12 mouse cellular contexts compared by ENCODE assay signal in the genomic region with DNA sequence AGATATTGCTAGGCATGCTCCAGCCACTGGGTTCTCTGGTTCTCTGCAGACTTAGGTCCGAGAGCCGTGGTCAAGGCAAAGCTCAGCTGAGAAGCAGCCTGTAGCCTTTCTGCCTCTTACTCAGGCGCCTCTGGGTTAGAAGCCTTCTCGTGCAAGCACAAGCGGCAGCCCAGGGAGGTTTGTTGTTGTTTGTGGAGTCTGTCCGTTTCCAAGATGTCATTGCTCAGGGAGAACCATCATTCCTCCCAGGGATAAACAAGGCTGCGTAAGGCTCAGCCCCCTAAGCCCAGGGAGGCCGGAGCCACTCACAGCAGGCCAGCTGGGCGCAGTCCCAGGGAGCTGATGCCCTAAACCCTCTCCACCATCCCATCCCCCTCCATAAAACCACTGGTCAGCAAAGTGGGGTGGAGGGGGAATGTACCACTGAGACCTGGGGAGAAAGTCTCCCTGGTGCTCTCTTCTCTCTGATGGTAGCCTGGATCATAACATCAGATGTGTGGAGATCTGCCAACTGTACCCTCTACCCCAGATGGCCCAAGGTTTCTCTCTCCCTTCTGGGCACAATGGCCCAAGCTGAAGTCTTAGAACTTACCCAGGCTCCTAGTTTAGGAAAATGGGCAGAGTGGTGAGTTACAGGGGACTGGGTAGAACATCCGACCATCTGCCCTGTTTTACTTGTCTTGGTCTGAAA.
DNase-seq lines count a peak whose midpoint lies in the region; ATAC-seq and TF ChIP-seq lines count a peak whose summit lies in the region.
"Had no signal": no experiment of that assay in that cellular context is flagged by ENCODE, and none has a peak within 500 bp of the region (broad histone marks: within the 10 kb centered on the region; RNA-seq: fewer than 3 reads in every experiment).

No protein-coding gene starts in this region.

- DNase-seq in heart, adult 2 months, result no peak
- peak; percentile 37 to 41 for DNase-seq in cerebellum, postnatal 25 days
- DNase-seq in hindbrain, embryonic 10.5 days (ENCODE audit: low spot score), result no peak
- DNase-seq in midbrain, embryonic 14.5 days, result no peak
- DNase-seq in urinary bladder, postnatal 4 days (ENCODE audit: low spot score in 2 of 2), result no peak
- no peak for DNase-seq in embryo, embryonic 11 days
- DNase-seq: heart, postnatal 14 days; right cerebral cortex, postnatal 14 days; thymus, postnatal 14 days had no signal

- H3K27me3 ChIP-seq in heart, embryonic 13.5 days (replicated peaks), result peaks cover 61% of the 10 kb centered on the region
- H3K27me3 ChIP-seq in heart, adult 2 months (ENCODE audit: control insufficient read depth, insufficient read depth, low read length), result no peaks in the 10 kb centered on the region
- peaks cover 17% of the 10 kb centered on the region; the same call in 1 of the 2 replicates for H3K27me3 ChIP-seq in hindbrain, embryonic 10.5 days (ENCODE audit: insufficient read depth, poor library complexity, severe bottlenecking)
- H3K27me3 ChIP-seq in midbrain, embryonic 14.5 days (ENCODE audit: control insufficient read depth, insufficient read depth, low read length), result no peaks in the 10 kb centered on the region

- no peak for TF ChIP-seq POLR2A in heart, adult 2 months (IDR thresholded peaks at IDR 0.05; ENCODE audit: insufficient read depth, low read depth, low read length)

- intact Hi-C loops in heart, adult 2 months (cut with DNase I), result no loop called here

- TF ChIP-seq EP300 in heart, adult 2 months (IDR thresholded peaks at IDR 0.05; ENCODE audit: insufficient read depth, low read depth, low read length), result no peak

- no peak overlapping the region for H3K4me3 ChIP-seq in heart, embryonic 13.5 days
- H3K4me3 ChIP-seq in heart, adult 2 months, result no peak overlapping the region
- peak overlapping the region; percentile 64 for H3K4me3 ChIP-seq in hindbrain, embryonic 10.5 days
- H3K4me3 ChIP-seq in midbrain, embryonic 14.5 days (replicated peaks; ENCODE audit: low read depth, low read length), result 0 out of 2 replicates have a peak overlapping the region, but pooled peaks have one; percentile 12

- no peaks in the 10 kb centered on the region; the same call in 1 of the 2 replicates for H3K79me2 ChIP-seq in heart, adult 2 months (replicated peaks; ENCODE audit: control insufficient read depth, insufficient read depth, low read length)

- peaks cover 19% of the 10 kb centered on the region for H3K36me3 ChIP-seq in heart, embryonic 13.5 days
- no peaks in the 10 kb centered on the region for H3K36me3 ChIP-seq in heart, adult 2 months (ENCODE audit: control insufficient read depth, insufficient read depth, low read length)
- peaks cover 25% of the 10 kb centered on the region for H3K36me3 ChIP-seq in hindbrain, embryonic 10.5 days
- H3K36me3 ChIP-seq in midbrain, embryonic 14.5 days (ENCODE audit: control insufficient read depth, insufficient read depth, low read length), result peaks cover 11% of the 10 kb centered on the region

- no peak for ATAC-seq in heart, embryonic 13.5 days (ENCODE audit: extremely low read depth, insufficient number of reproducible peaks, low FRiP score, low TSS enrichment)
- ATAC-seq in midbrain, embryonic 14.5 days (ENCODE audit: low FRiP score, low TSS enrichment), result no peak
- ATAC-seq in megakaryocyte-erythroid progenitor cell, adult 5-6 weeks (replicated peaks; ENCODE audit: low FRiP score, low TSS enrichment, poor library complexity, severe bottlenecking), result no peak

- no peak overlapping the region for H3K27ac ChIP-seq in heart, embryonic 13.5 days (replicated peaks)
- no peak overlapping the region for H3K27ac ChIP-seq in heart, adult 2 months
- peak overlapping the region; percentile 37; the same call in 1 of the 2 replicates for H3K27ac ChIP-seq in hindbrain, embryonic 10.5 days
- no peak overlapping the region for H3K27ac ChIP-seq in midbrain, embryonic 14.5 days (replicated peaks; ENCODE audit: low read depth, low read length)
- H3K27ac ChIP-seq: macrophage had no signal

- H3K9me3 ChIP-seq in heart, embryonic 13.5 days, result no peaks in the 10 kb centered on the region
- H3K9me3 ChIP-seq in hindbrain, embryonic 10.5 days, result no peaks in the 10 kb centered on the region
- no peaks in the 10 kb centered on the region for H3K9me3 ChIP-seq in midbrain, embryonic 14.5 days (ENCODE audit: control insufficient read depth, low read length)

- H3K9ac ChIP-seq in heart, embryonic 13.5 days, result 0 out of 2 replicates have a peak overlapping the region, but pooled peaks have one; percentile 35
- H3K9ac ChIP-seq in heart, adult 2 months (ENCODE audit: low read depth, low read length), result no peak overlapping the region
- peak overlapping the region; percentile 14; the same call in 1 of the 2 replicates for H3K9ac ChIP-seq in midbrain, embryonic 14.5 days (replicated peaks; ENCODE audit: low read length)

- no peak for TF ChIP-seq CTCF in heart, adult 2 months (IDR thresholded peaks at IDR 0.05)

- WGBS in heart, embryonic 13.5 days, result 64% methylated on average over 10 of the region's 10 CpGs
- 87% methylated on average over 10 of the region's 10 CpGs for WGBS in heart, adult 2 months
- 55% methylated on average over 10 of the region's 10 CpGs for WGBS in hindbrain, embryonic 10.5 days
- WGBS in midbrain, embryonic 14.5 days, result 51% methylated on average over 10 of the region's 10 CpGs

- H3K4me1 ChIP-seq in heart, embryonic 13.5 days, result peaks cover 63% of the 10 kb centered on the region
- peaks cover 3% of the 10 kb centered on the region for H3K4me1 ChIP-seq in heart, adult 2 months (ENCODE audit: control insufficient read depth, insufficient read depth, low read length)
- H3K4me1 ChIP-seq in hindbrain, embryonic 10.5 days (replicated peaks), result peaks cover 77% of the 10 kb centered on the region
- H3K4me1 ChIP-seq in midbrain, embryonic 14.5 days (ENCODE audit: control insufficient read depth, insufficient read depth, low read length), result peaks cover 51% of the 10 kb centered on the region

- peak overlapping the region; percentile 72; the same call in 1 of the 2 replicates for H3K4me2 ChIP-seq in heart, embryonic 13.5 days
- peak overlapping the region; percentile 85 for H3K4me2 ChIP-seq in midbrain, embryonic 14.5 days (ENCODE audit: low read length)

Comparison
In these comparisons a context has a peak if more than half of its experiments do, and no peak if none do; other contexts are left out.
1. H3K4me3 ChIP-seq: peak in hindbrain, embryonic 10.5 days (single experiment) and midbrain, embryonic 14.5 days (single experiment); none in heart, embryonic 13.5 days (single experiment) and heart, adult 2 months (single experiment).
2. DNase-seq: peak in cerebellum, postnatal 25 days (2 of 2); none in heart, adult 2 months (0 of 2), hindbrain, embryonic 10.5 days (single experiment), midbrain, embryonic 14.5 days (single experiment), urinary bladder, postnatal 4 days (0 of 2) and embryo, embryonic 11 days (single experiment).